Mouse (Mus musculus) urinary bladder, postnatal 10 days (tissue): Measurements from ENCODE around the gene Camk2b.

Experiments used
- DNase-seq: peaks from one replicate; pipeline ENCODE4 v3.0.0; 2022; ENCODE audit warnings: low spot score

Camk2b gene

GRCm38 (mm10) chr11:5983629-5984028, 82.5 kb downstream of the Camk2b start:
- DNase-seq, result no peak

- DNase-seq, result no peak
Observed at GRCm38 (mm10) chr11:5981323-5981722, 84.8 kb downstream of the Camk2b start.

- DNase-seq, result no peak
Observed at GRCm38 (mm10) chr11:5980561-5980960, 85.6 kb downstream of the Camk2b start.

GRCm38 (mm10) chr11:5980108-5980507, 86.1 kb downstream of the Camk2b start:
- DNase-seq, result no peak

GRCm38 (mm10) chr11:5979088-5979487, 87.1 kb downstream of the Camk2b start:
- no peak for DNase-seq

GRCm38 (mm10) chr11:5976106-5976505, 90.1 kb downstream of the Camk2b start:
- DNase-seq, result no peak

GRCm38 (mm10) chr11:5975068-5975467, 91.1 kb downstream of the Camk2b start:
- DNase-seq, result no peak

- no peak for DNase-seq
Observed at GRCm38 (mm10) chr11:5974053-5974452, 92.1 kb downstream of the Camk2b start.

- no peak for DNase-seq
Observed at GRCm38 (mm10) chr11:5973151-5973550, 93.0 kb downstream of the Camk2b start.

GRCm38 (mm10) chr11:5971202-5971601, 95.0 kb downstream of the Camk2b start:
- DNase-seq, result no peak

GRCm38 (mm10) chr11:5968223-5968622, 97.9 kb downstream of the Camk2b start:
- no peak for DNase-seq

GRCm38 (mm10) chr11:5966751-5967150, 99.4 kb downstream of the Camk2b start:
- no peak for DNase-seq

- no peak for DNase-seq
Observed at GRCm38 (mm10) chr11:5965865-5966264, 100.3 kb downstream of the Camk2b start.

- DNase-seq, result no peak
Observed at GRCm38 (mm10) chr11:5960051-5960450, 106.1 kb downstream of the Camk2b start.

- peak; percentile 81 for DNase-seq
Observed at GRCm38 (mm10) chr11:5955546-5956276, 110.5 kb downstream of the Camk2b start, which contains the start of gene Ykt6. Ykt6 (plus strand) TSS chr11:5955693.

GRCm38 (mm10) chr11:5954965-5955504, 111.1 kb downstream of the Camk2b start:
- DNase-seq, result no peak

GRCm38 (mm10) chr11:5954435-5954834, 111.7 kb downstream of the Camk2b start:
- no peak for DNase-seq

GRCm38 (mm10) chr11:5953130-5953765, 112.9 kb downstream of the Camk2b start:
- DNase-seq, result no peak

- DNase-seq, result no peak
Observed at GRCm38 (mm10) chr11:5952501-5952900, 113.7 kb downstream of the Camk2b start.

- no peak for DNase-seq
Observed at GRCm38 (mm10) chr11:5949586-5950352, 116.4 kb downstream of the Camk2b start, which contains the start of gene Gck. Gck (minus strand) TSS chr11:5950081.

- no peak for DNase-seq
Observed at GRCm38 (mm10) chr11:5948546-5949250, 117.5 kb downstream of the Camk2b start.

GRCm38 (mm10) chr11:5947796-5948195, 118.4 kb downstream of the Camk2b start:
- DNase-seq, result no peak
